Mouse (Mus musculus): ENCODE results near the gene Trpm3.

GRCm38 (mm10) chr19:22885051-22885450, 746.2 kb downstream of the Trpm3 start:
- TF ChIP-seq POLR2A (IDR thresholded peaks at IDR 0.05; ENCODE audit: borderline replicate concordance, extremely low read depth, low read depth, low read length), result no peak
- no peak for TF ChIP-seq CTCF (IDR thresholded peaks at IDR 0.05; ENCODE audit: insufficient read depth, low read length)

Data from lung, adult 2 months (tissue).